Mouse (Mus musculus): ENCODE data around the gene Mettl8.

- no peak for TF ChIP-seq MAFK (IDR thresholded peaks at IDR 0.05; ENCODE audit: insufficient replicate concordance, low read length)
- no peak for TF ChIP-seq CTCF (conservative IDR thresholded peaks at IDR 0.05 in 1 of 2, IDR thresholded peaks at IDR 0.05 in 1 of 2; ENCODE audit: low read depth in 2 of 2, low read length in 2 of 2)
- TF ChIP-seq ZNF384 (IDR thresholded peaks at IDR 0.05; ENCODE audit: low read depth, low read length): no peak
- TF ChIP-seq ETS1 (conservative IDR thresholded peaks at IDR 0.05; ENCODE audit: low read depth, low read length): no peak
- no peak for TF ChIP-seq EP300 (IDR thresholded peaks at IDR 0.05; ENCODE audit: low read length)
- no peak for TF ChIP-seq MAX (IDR thresholded peaks at IDR 0.05; ENCODE audit: low read length)
- TF ChIP-seq ZC3H11A (IDR thresholded peaks at IDR 0.05; ENCODE audit: low read depth, low read length): no peak
- no peak for TF ChIP-seq POLR2A (IDR thresholded peaks at IDR 0.05; ENCODE audit: low read depth, low read length)
Observed at GRCm38 (mm10) chr2:71023986-71024385, 31.4 kb downstream of the Mettl8 start.
